Mouse (Mus musculus): ENCODE data around the gene Scg5.
A peak's percentile ranks its signal among the peaks of the same experiment; 100 is the strongest.

Gene Scg5

DNA sequence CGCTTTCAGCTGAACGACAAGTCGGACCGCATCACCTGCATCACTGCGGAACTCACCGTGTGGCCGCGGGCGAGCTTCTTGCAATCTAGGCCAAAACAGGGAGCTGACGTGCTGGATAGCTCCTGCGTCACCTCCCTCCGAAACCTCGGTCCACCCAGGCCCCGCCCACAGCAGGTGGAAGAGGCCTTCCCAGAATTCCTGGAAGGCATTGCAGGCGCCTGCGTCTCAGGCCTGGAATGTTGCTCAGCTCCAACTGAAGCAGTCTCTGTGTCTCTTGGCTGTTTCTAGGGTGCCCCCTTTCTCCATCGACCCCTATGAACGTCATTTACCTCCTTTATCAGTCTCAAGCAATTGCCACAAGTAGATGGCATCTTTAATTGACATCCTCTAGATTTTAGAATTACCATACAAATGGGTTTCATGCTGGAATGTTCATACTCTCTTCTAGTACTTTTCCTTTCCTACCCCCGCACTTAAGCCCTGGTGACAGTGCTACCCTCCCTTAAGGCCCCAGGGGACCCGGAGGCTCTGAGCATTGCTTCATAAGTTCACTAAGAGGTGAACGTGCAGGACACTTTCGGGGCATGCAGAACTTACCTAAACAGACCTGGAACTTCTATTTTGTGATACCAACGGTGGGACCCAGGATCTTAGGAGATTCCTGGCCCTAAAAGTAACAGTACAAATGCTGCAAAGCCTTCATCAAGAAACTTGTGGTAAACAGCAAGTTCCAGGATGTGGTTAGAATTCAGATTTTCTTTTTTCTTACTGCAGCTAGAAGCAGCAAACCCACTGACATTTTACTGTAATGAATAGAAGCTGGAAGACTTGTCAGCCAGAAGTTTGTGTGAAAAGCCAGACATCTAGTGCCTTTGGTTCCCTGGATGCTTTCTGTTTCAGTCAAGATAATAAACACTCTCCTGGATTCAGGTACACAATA lies at the start of gene Scg5:
Scg5 (minus strand) TSS at position 179 of the 940 bp plus-strand sequence.
- peak; percentile 47 for DNase-seq

DNA sequence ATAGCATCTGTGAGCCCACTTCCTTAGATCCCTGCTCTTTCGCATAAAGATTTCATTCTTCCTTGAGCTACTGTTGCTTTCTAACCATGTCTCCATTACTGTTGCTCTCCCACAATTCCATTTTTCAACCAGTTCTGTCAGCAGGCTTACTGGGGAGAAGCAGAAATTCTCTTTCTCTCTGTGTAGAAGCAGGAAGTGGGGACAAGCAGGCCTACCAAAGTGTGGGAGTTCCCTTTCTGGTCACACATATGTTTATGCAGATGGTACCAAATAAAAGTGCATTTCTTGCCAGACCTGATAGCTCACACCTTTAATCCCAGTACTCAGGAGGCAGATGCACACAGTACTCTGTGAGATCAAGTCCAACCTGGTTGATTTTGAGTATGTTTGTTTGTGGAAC lies 41.2 kb upstream of the Scg5 start:
- no peak for DNase-seq

- DNase-seq = no peak
Observed at GRCm38 (mm10) chr2:113868404-113868803, 39.5 kb upstream of the Scg5 start.

GRCm38 (mm10) chr2:113866155-113866554 lies 37.2 kb upstream of the Scg5 start:
- no peak for DNase-seq

DNA sequence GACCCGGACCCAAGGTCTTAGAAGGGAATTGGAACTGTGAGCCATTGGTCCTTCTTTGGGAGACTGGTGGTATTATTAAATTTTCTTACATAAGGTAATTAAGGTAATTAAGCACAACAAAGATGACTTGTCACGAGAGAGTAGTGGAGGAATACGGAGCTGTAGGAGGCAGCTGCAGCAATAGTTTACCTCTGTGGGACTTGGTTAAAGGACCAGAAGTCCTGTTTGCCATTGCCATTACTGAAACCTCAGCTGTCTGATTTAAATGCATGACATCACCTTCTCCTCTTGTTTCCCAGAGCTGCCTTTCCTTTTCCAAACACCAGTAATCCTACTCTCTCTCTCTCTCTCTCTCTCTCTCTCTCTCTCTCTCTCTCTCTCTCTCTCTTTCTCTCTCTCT lies 20.2 kb upstream of the Scg5 start:
- DNase-seq = peak; percentile 5

DNA sequence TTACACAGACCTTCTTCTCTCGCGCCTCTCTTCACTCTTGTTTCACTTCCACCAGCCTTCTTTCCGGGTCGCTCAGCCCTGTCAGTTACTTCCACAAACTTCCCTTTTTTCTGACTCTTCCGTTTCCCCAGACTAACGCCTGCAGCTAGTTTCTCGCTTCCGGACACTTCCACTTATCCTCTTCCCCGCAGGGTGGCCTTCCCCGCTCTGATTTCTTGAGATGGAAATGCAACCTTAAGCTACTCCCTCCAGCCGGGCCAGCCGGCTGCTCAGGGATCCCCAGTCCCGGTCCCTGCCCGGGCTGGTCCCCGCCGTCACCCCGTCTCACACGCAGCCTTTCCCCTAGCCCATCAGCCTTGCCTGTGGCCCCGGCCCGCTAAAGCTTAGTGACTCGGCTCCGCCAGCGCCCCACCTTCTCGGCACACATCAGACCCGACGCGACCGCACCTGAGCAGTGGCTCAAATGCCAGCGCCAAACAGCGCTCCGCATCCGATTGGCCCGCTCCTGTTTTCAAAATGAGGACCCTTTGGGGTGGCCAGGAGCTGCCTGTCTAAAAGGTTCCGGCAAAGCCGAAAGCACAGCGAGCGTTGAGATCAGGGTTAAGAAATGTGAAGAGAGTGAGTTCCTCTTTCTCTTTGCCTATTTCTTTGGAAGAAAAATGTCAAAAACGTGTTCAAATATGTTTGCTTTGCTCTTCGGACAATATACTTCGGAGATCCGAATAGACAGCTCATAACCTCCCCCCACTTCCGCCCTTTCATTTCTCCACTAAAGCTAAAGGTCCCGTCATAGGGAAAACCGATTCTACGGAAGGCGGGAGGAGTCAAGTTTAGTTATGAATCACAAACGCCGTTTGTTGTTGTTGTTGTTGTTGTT lies 19.6 kb upstream of the Scg5 start, which contains the start of gene Arhgap11a:
Arhgap11a (minus strand) TSS at position 417 of the 877 bp plus-strand sequence.
- DNase-seq = peak; percentile 92

DNA sequence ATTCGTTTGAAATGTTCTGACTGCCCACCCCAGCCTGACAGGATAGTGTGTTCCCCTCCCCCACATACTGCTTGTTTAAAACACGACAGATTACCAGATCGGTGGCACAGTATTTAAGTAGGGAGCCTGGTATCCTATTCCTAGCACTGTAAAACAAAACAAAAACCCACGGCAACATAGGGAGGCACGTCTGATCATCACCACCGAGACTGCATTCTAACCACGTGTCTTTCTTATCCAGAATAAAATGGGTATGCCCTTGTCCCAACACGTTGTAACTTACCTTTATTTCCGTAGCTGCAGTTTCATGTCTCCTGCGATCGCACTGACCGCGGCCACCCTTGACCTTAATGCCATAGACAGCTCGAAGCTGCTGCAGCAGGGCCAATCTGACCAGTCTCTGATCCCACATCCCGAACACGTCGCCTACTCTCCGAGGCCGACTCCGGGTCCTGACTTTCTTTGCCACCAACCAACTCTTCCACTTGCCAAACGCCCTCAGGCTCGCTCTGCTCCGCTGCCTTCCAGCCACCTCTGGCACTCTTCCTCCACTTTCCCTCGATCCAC lies 18.8 kb upstream of the Scg5 start:
- no peak for DNase-seq

DNA sequence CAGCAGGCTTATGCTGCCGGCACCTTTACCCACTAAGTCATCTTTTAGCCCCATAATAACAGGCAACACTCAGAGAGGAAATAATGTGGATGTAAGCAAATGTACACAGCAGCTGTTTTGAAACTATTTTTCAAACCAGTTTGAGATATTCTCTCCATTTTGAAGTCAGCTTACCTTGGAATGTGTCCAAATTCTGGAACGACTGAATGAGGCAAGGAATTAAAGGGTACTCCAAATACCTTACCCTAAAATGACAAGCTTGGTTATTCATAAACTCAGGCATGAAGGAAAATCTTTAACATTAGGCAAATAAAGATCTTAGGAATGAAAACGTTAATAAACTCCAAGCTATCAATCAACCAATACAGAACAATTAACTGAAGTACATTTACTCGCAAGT lies 16.2 kb upstream of the Scg5 start:
- DNase-seq = no peak

GRCm38 (mm10) chr2:113841656-113842437 lies 12.9 kb upstream of the Scg5 start:
- DNase-seq = no peak

DNA sequence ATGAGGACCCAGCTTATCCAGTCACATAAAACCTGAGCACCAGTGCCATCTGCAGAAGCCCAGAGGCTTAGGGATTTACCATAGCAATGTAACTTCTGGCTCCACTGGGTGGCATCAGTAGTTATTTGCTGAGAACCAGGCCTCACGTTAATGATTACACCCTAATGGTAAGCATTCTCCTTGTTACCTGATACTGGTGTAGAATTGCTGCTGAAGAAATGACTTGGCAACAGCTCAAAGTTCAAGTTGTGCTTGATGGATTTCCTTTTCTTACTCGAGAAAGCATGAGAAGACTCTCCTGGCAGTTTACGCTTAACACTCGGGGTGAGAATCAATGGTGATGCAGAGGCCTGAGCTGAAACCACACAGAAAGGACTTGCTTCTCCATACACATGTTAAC lies 10.6 kb upstream of the Scg5 start:
- peak; percentile 36 for DNase-seq

DNA sequence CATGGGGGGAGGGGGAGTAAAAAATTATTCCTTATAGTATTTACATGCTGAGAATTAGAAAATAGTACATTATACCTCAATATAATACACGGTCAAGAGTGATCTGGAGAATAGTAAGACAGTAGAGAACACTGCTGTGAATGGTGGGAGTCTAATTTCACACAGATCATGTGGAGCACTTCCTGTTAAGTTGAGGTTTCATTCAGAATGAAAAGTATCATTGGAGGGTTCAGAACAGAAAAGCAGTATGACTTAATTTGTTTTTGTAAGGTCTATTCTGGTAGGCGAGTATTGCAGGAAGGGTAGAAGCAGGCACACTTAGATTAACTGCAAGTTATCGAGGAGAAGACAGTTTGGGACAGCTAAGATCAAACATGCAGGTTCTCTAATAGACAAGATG lies 6.3 kb upstream of the Scg5 start:
- DNase-seq = no peak

- DNase-seq = no peak
Observed at GRCm38 (mm10) chr2:113828086-113828942, 607 bp downstream of the Scg5 start.

DNA sequence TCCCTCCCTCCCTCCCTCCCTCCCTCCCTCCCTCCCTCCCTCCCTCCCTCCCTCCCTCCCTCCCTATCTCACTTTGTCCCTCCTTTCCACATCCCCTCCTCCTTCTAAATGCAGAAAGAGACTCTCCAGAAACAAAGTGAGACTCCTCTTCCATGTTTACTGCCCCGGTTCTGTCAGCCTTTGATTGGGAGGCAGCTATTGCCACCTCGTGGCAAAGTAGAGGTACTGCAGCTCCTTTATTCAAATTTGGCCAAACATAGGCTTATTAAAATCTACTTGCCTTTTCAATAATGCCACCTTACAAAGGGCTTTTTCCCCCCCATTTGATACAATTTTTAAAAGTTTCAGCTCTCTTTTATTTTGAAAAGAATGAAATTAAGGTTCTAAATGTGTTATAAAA lies 5.0 kb downstream of the Scg5 start:
- peak; percentile 18 for DNase-seq

DNA sequence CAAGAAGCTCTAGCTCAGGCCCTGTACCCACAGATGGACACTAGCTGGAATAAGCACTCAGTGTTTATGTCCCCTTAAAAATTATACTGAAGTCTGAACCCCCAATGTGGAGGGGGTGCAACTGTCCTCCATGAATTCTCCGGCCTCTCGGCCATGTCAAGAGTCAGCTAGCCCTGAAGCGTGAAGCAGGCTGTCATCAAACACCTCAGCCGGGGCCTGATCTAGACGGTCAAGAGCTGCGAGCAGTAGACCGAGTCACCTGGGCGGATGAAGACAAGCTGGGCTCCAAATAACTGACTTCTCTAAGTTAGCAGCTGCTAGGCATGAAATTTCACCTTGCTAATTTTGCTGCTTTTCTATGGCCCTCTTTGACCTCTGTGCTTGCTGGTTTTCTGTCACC lies 6.6 kb downstream of the Scg5 start:
- no peak for DNase-seq

- DNase-seq = no peak
Observed at GRCm38 (mm10) chr2:113821176-113821734, 7.7 kb downstream of the Scg5 start.

DNA sequence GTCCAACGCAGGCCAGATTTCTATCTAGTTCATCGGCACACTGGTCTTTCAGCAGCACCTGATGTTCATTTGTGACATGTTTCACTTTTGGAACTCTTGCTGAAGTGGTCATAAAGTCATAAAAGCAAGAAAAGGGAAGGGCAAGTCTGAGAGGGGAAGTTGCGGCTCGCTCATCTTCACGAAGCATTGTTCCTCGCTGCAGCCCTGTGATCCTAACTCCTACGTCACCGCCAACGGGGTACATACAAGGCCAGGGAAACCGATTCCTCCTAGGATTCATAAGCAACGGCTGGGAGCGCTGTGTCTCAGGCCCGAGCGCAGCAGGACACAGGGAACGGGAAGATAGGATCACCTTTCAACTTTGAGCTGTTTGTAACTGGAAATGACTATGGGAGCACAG lies 8.8 kb downstream of the Scg5 start:
- DNase-seq = no peak

GRCm38 (mm10) chr2:113817681-113818606 lies 11.0 kb downstream of the Scg5 start:
- no peak for DNase-seq

- DNase-seq = peak; percentile 76
Observed at GRCm38 (mm10) chr2:113807640-113808039, 21.3 kb downstream of the Scg5 start.

DNA sequence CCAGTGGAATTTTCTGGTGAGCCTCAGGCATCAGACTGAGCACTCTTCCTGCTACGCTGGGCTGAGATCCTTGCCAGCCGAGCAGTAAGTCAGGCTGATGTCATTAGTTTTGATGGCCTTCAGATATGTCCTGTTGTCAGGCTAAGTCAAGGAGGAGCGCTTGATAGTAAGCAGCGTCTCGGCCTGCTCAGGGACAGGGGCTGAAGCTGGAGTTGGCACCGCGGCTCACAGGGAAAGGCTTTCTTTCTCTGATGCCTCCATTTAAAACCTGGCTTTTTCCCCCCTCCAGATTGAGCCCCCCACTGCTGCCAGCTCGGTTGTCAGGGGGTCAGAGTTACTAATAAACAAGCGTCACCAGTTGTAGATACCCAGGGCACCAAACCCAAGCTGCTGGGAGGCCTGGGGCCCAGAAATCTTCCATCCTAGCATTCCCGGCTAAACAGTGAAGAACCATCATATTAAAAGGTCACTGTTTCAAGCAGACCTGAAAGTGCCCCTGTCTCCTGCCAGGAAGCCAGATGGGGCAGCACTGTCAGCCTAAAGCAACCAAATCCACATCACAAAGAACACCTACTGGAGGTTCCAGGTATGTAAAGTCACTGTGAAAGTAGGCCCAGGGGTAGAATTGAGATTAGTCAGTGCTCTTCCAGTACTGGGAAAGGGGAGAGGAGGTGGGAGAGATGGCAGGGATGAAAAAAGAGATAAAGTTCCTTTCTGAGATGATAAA lies 21.9 kb downstream of the Scg5 start:
- DNase-seq = no peak

Data from lung, postnatal 14 days (tissue).